Mouse (Mus musculus) MEL (cell line): ENCODE results near the gene Erp29. TPM values are rescaled to one million over a fixed set of nuclear protein-coding genes. Genes with fewer than 3 reads are reported as not detected.

Experiments
- DNase-seq: peaks from one replicate; pipeline ENCODE4 v3.0.0; 2011; ENCODE audit warnings: low read depth, low spot score
- H3K27ac ChIP-seq: 2 replicates; pipeline ENCODE4 v1.5.1; 2012; ENCODE audit warnings: low read depth, mild to moderate bottlenecking, control low read depth, low read length, moderate library complexity; ENCODE audit not compliant: control insufficient read depth
- H3K27me3 ChIP-seq, 2 experiments: fragments of 150-350 bp in 1 of 2; sonication (generic) in 1 of 2; 2 replicates each; pipeline ENCODE4 v1.6.1; 2012; ENCODE audit warnings: low read length in 2 of 2, mild to moderate bottlenecking in 2 of 2, improper control_type of control experiment in 1 of 2, moderate library complexity in 1 of 2; ENCODE audit not compliant: insufficient read depth in 2 of 2, control insufficient read depth in 1 of 2
- H3K36me3 ChIP-seq, 2 experiments: 2 replicates each; pipeline ENCODE4 v1.6.1; 2012 to 2014; ENCODE audit warnings: low read length in 2 of 2, improper control_type of control experiment in 1 of 2, inconsistent platforms in 1 of 2, mild to moderate bottlenecking in 1 of 2; ENCODE audit not compliant: insufficient read depth in 2 of 2, control insufficient read depth in 1 of 2
- H3K4me1 ChIP-seq, 2 experiments: fragments of 150-350 bp in 1 of 2; sonication (generic) in 1 of 2; 2 replicates each; pipeline ENCODE4 v1.6.1; 2012; ENCODE audit warnings: low read length in 2 of 2, improper control_type of control experiment in 1 of 2, mild to moderate bottlenecking in 1 of 2; ENCODE audit not compliant: insufficient read depth in 2 of 2, control insufficient read depth in 1 of 2
- H3K4me3 ChIP-seq, 2 experiments: fragments of 150-350 bp in 1 of 2; sonication (generic) in 1 of 2; 2 replicates each; pipeline ENCODE4 v1.5.1; 2012; ENCODE audit warnings: low read depth in 2 of 2, low read length in 2 of 2, mild to moderate bottlenecking in 2 of 2, moderate library complexity in 2 of 2, control low read depth in 1 of 2, improper control_type of control experiment in 1 of 2; ENCODE audit not compliant: control insufficient read depth in 1 of 2, insufficient read depth in 1 of 2
- H3K79me2 ChIP-seq: 2 replicates; pipeline ENCODE4 v1.6.1; 2012; ENCODE audit warnings: mild to moderate bottlenecking, low read length, moderate library complexity; ENCODE audit not compliant: control insufficient read depth, poor library complexity, insufficient read depth
- H3K9ac ChIP-seq: 2 replicates; pipeline ENCODE4 v1.6.1; 2012; ENCODE audit warnings: low read depth, mild to moderate bottlenecking, control low read depth, low read length, moderate library complexity; ENCODE audit not compliant: control insufficient read depth, poor library complexity, severe bottlenecking
- H3K9me3 ChIP-seq: fragments of 150-350 bp; sonication (generic); replicated peaks from 2 replicates; pipeline ENCODE4 v1.6.1; 2012; ENCODE audit warnings: mild to moderate bottlenecking, low read length, improper control_type of control experiment, moderate library complexity; ENCODE audit not compliant: insufficient read depth
- CHD1 ChIP-seq: IDR thresholded peaks from 2 replicates; pipeline ENCODE4 v1.6.1; 2012; ENCODE audit warnings: low read depth, mild to moderate bottlenecking, inconsistent platforms, low read length, improper control_type of control experiment
- ELF1 ChIP-seq: IDR thresholded peaks from 2 replicates; pipeline ENCODE4 v1.6.1; 2014; ENCODE audit warnings: low read depth, mild to moderate bottlenecking, inconsistent platforms, low read length, improper control_type of control experiment, moderate library complexity
- EP300 ChIP-seq, 2 experiments: IDR thresholded peaks; 2 replicates each; pipeline ENCODE4 v1.6.1; 2011; ENCODE audit warnings: improper control_type of control experiment in 2 of 2, low read length in 2 of 2, low read depth in 1 of 2, mild to moderate bottlenecking in 1 of 2
- MAFK ChIP-seq: IDR thresholded peaks from 2 replicates; pipeline ENCODE4 v1.6.1; 2011; ENCODE audit warnings: low read depth, mild to moderate bottlenecking, low read length, improper control_type of control experiment, borderline replicate concordance
- MAX ChIP-seq: IDR thresholded peaks from 2 replicates; pipeline ENCODE4 v1.6.1; 2011; ENCODE audit warnings: low read length, improper control_type of control experiment
- MXI1 ChIP-seq: IDR thresholded peaks from 2 replicates; pipeline ENCODE4 v1.6.1; 2011; ENCODE audit warnings: mild to moderate bottlenecking, low read depth, low read length, improper control_type of control experiment
- MYC ChIP-seq: IDR thresholded peaks from 2 replicates; pipeline ENCODE4 v1.6.1; 2011; ENCODE audit warnings: low read depth, mild to moderate bottlenecking, low read length, improper control_type of control experiment, moderate library complexity
- POLR2AphosphoS2 ChIP-seq: IDR thresholded peaks from 2 replicates; pipeline ENCODE4 v1.6.1; 2011; ENCODE audit warnings: low read length, improper control_type of control experiment
- SIN3A ChIP-seq: IDR thresholded peaks from 2 replicates; pipeline ENCODE4 v1.6.1; 2012; ENCODE audit warnings: low read length, improper control_type of control experiment, inconsistent platforms
- TAL1 ChIP-seq: IDR thresholded peaks from 2 replicates; pipeline ENCODE4 v1.6.1; 2012; ENCODE audit warnings: mild to moderate bottlenecking, inconsistent platforms, low read length, moderate library complexity, mixed read lengths
- TBP ChIP-seq: IDR thresholded peaks from 2 replicates; pipeline ENCODE4 v1.8.0; 2011; ENCODE audit warnings: low read depth, low read length, improper control_type of control experiment
- TCF12 ChIP-seq: IDR thresholded peaks from 2 replicates; pipeline ENCODE4 v1.6.1; 2014; ENCODE audit warnings: low read depth, mild to moderate bottlenecking, inconsistent platforms, low read length, improper control_type of control experiment, moderate library complexity
- UBTF ChIP-seq: IDR thresholded peaks from 2 replicates; pipeline ENCODE4 v1.6.1; 2012; ENCODE audit warnings: low read depth, mild to moderate bottlenecking, inconsistent platforms, low read length, improper control_type of control experiment, moderate library complexity, borderline replicate concordance; ENCODE audit not compliant: insufficient read depth
- USF2 ChIP-seq, 2 experiments: IDR thresholded peaks; 2 replicates each; pipeline ENCODE4 v1.6.1; 2011 to 2012; ENCODE audit warnings: improper control_type of control experiment in 2 of 2, low read length in 2 of 2, borderline replicate concordance in 1 of 2, inconsistent platforms in 1 of 2, low read depth in 1 of 2, mild to moderate bottlenecking in 1 of 2; ENCODE audit not compliant: insufficient read depth in 1 of 2
- ZNF384 ChIP-seq: IDR thresholded peaks from 2 replicates; pipeline ENCODE4 v1.6.1; 2012; ENCODE audit warnings: low read depth, mild to moderate bottlenecking, inconsistent platforms, low read length, improper control_type of control experiment
- polyA plus RNA-seq, 2 experiments: library from polyadenylated mRNA; stranded (reverse) in 1 of 2; unstranded in 1 of 2; fragments of >175 nt in 1 of 2; fragments of >200 nt in 1 of 2; gene quantifications; 2 replicates each; pipeline versions ENCODE4 v1.2.1 to v1.2.4; 2012; ENCODE audit warnings: low replicate concordance in 2 of 2, low read depth in 1 of 2; ENCODE audit not compliant: insufficient read length in 2 of 2, insufficient read depth in 1 of 2, missing spikeins in 1 of 2
- total RNA-seq: library from RNA; depleted of rRNA; stranded (reverse); fragments of 300-350 nt; gene quantifications from 2 replicates; pipeline ENCODE4 v1.2.3, GENCODE M21; 2012

Gene Erp29
- total and polyA plus RNA-seq, 3 experiments: 167 to 244 TPM; not detected in 1

DNA sequence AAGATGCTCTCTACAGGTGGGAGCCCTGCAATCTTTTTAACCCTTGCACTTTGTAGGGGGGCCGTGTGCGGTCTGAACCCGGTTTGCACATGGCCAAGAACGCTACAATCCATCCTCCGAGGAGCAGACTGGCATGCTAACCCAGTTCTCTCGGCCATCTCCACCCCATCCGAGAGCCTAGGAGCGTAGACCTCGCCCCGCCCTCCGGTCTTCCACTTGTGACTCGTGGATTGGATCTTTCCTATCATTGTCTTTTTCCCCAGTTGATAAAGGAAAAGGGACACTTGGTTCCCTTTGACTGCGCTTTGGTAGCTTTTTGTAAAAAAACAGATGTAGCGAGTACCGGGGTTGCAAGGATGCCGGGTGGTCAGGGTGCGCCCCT lies 671 bp downstream of the Erp29 start, which contains the start of gene Tmem116:
Gene Tmem116 (plus strand): TSS at position 250 of the 382 bp plus-strand sequence.
- Histone ChIP-seq H3K4me3 (peak within 1 kb of the TSS; percentile 96), H3K4me1 (peaks cover 7 to 23% of the 10 kb centered on the region in 2 experiments), H3K9me3 (no peaks in the 10 kb centered on the region), H3K27ac (peak within 1 kb of the TSS; percentile 86), H3K36me3 (peaks cover 3 to 22% of the 10 kb centered on the region in 2 experiments; a peak in 3 of 4 replicates), H3K79me2 (peaks cover 20% of the 10 kb centered on the region), H3K9ac (peak within 1 kb of the TSS; percentile 98), H3K27me3 (no peaks in the 10 kb centered on the region)
- TF ChIP-seq POLR2AphosphoS2: peak; percentile 65; the same call in 1 of the 2 replicates
- no peak for TF ChIP-seq USF2 (IDR thresholded peaks at IDR 0.05; ENCODE audit: borderline replicate concordance in 1 of 2, insufficient read depth in 1 of 2, low read depth in 1 of 2, low read length in 2 of 2)
- TF ChIP-seq SIN3A: peak; percentile 36; the same call in 1 of the 2 replicates
- TF ChIP-seq ELF1: no peak
- 0 out of 2 replicates have a peak, but pooled peaks have one; percentile 11 for TF ChIP-seq UBTF
- TF ChIP-seq CHD1: peak; percentile 73
- DNase-seq: peak; percentile 74

DNA sequence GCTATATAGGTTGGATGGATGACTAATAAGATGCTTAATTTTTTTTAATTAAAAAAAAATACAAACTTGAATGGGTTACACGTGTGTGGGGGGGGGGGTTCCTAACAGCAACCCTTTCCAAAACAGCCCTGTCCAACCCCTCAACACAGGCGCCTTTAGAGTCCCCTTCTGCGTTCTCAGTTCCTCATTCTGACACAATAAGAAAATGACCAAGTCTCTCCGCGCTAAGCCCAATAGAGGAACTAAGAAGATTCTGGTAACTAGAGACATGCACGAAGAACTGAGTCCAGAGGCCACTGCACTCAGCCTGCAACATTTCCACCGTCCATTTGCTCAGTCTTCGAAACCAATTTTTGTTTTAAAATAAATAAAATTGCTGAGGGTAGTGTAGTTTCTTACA lies 1.1 kb downstream of the Erp29 start:
- H3K27me3 ChIP-seq: no peaks in the 10 kb centered on the region
- H3K9ac ChIP-seq: peak overlapping the region; percentile 98
- peaks cover 20% of the 10 kb centered on the region for H3K79me2 ChIP-seq
- TF ChIP-seq POLR2AphosphoS2: peak; percentile 64
- TF ChIP-seq MAFK: no peak
- peak; percentile 52; the same call in 1 of the 2 replicates for TF ChIP-seq SIN3A
- TF ChIP-seq EP300 (IDR thresholded peaks at IDR 0.05; ENCODE audit: low read depth in 1 of 2, low read length in 2 of 2): peak in 1 of 2 experiments; percentile 27; a peak in 1 of 4 replicates
- no peak for TF ChIP-seq TAL1
- peak; percentile 78 for TF ChIP-seq MXI1
- TF ChIP-seq UBTF: peak; percentile 97; the same call in 1 of the 2 replicates
- peak; percentile 98 for TF ChIP-seq TBP
- 0 out of 2 replicates have a peak, but pooled peaks have one; percentile 55 for TF ChIP-seq MYC
- TF ChIP-seq TCF12: peak; percentile 33; the same call in 1 of the 2 replicates
- TF ChIP-seq ZNF384: no peak
- 0 out of 2 replicates have a peak, but pooled peaks have one; percentile 24 for TF ChIP-seq MAX
- TF ChIP-seq, all 39 proteins: peak for 9
- H3K4me3 ChIP-seq: peak overlapping the region; percentile 95 to 96
- H3K4me1 ChIP-seq: peaks cover 7 to 23% of the 10 kb centered on the region in 2 experiments
- peak overlapping the region; percentile 86 for H3K27ac ChIP-seq
- peaks cover 3 to 19% of the 10 kb centered on the region in 2 experiments; a peak in 3 of 4 replicates for H3K36me3 ChIP-seq
- DNase-seq: peak; percentile 91
- no peaks in the 10 kb centered on the region for H3K9me3 ChIP-seq
